Mouse (Mus musculus): ENCODE data around the gene Uchl4. TPM values are rescaled to one million over a fixed set of nuclear protein-coding genes. Genes with fewer than 3 reads are reported as not detected.
"Not testable (repeated sequence)": the region's sequence is repeated elsewhere in the genome, so short reads cannot be mapped to it uniquely, and the experiment has no call there.

Uchl4 gene
- polyA plus RNA-seq, 1 experiment from 2014 or later = 3.5 TPM

- Histone ChIP-seq H3K27ac (no peak overlapping the region), H3K9me3 (no peaks in the 10 kb centered on the region), H3K27me3 (no peaks in the 10 kb centered on the region), H3K9ac (no peak overlapping the region), H3K4me2 (no peak overlapping the region), H3K4me1 (no peaks in the 10 kb centered on the region), H3K4me3 (replicated peaks) (no peak overlapping the region), H3K36me3 (replicated peaks) (no peaks in the 10 kb centered on the region)
- no peak for ATAC-seq (ENCODE audit: low FRiP score)
- 88% methylated on average over 4 of the region's 4 CpGs for WGBS
Observed at GRCm38 (mm10) chr9:64261023-64261422, 26.0 kb downstream of the Uchl4 start.

GRCm38 (mm10) chr9:64264813-64265212 lies 29.8 kb downstream of the Uchl4 start:
- ATAC-seq (ENCODE audit: low FRiP score) = no peak
- H3K27ac ChIP-seq = no peak overlapping the region
- H3K36me3 ChIP-seq (replicated peaks) = no peaks in the 10 kb centered on the region
- no peaks in the 10 kb centered on the region for H3K27me3 ChIP-seq
- H3K9me3 ChIP-seq = no peaks in the 10 kb centered on the region
- no peaks in the 10 kb centered on the region for H3K4me1 ChIP-seq
- WGBS = 41% methylated on average over 1 of the region's 1 CpGs
- no peak overlapping the region for H3K4me3 ChIP-seq (replicated peaks)
- H3K9ac ChIP-seq = no peak overlapping the region
- no peak overlapping the region for H3K4me2 ChIP-seq

GRCm38 (mm10) chr9:64267231-64267630 lies 32.2 kb downstream of the Uchl4 start:
- WGBS = 97% methylated on average over 1 of the region's 1 CpGs
- H3K4me1 ChIP-seq = no peaks in the 10 kb centered on the region
- ATAC-seq (ENCODE audit: low FRiP score) = no peak

GRCm38 (mm10) chr9:64268196-64268595 lies 33.2 kb downstream of the Uchl4 start:
- no peaks in the 10 kb centered on the region for H3K9me3 ChIP-seq
- no peaks in the 10 kb centered on the region for H3K4me1 ChIP-seq
- no peak overlapping the region for H3K4me2 ChIP-seq
- no peak overlapping the region for H3K9ac ChIP-seq
- no peaks in the 10 kb centered on the region for H3K27me3 ChIP-seq
- H3K27ac ChIP-seq = no peak overlapping the region
- 94% methylated on average over 10 of the region's 10 CpGs for WGBS
- no peak for ATAC-seq (ENCODE audit: low FRiP score)
- no peaks in the 10 kb centered on the region for H3K36me3 ChIP-seq (replicated peaks)
- no peak overlapping the region for H3K4me3 ChIP-seq (replicated peaks)

More at GRCm38 (mm10) chr9:64267231-64267630, 32.2 kb downstream of the Uchl4 start:
- no peaks in the 10 kb centered on the region for H3K27me3 ChIP-seq
- H3K27ac ChIP-seq = no peak overlapping the region
- H3K4me2 ChIP-seq = no peak overlapping the region
- H3K36me3 ChIP-seq (replicated peaks) = no peaks in the 10 kb centered on the region
- H3K9me3 ChIP-seq = no peaks in the 10 kb centered on the region
- H3K4me3 ChIP-seq (replicated peaks) = no peak overlapping the region
- no peak overlapping the region for H3K9ac ChIP-seq

- not testable (repeated sequence) for H3K4me2 ChIP-seq; ATAC-seq (ENCODE audit: low FRiP score); H3K27ac ChIP-seq; H3K4me3 ChIP-seq (replicated peaks); H3K9me3 ChIP-seq; H3K27me3 ChIP-seq; H3K4me1 ChIP-seq; H3K9ac ChIP-seq; H3K36me3 ChIP-seq (replicated peaks)
- 93% methylated on average over 8 of the region's 8 CpGs for WGBS
Observed at GRCm38 (mm10) chr9:64268836-64269235, 33.8 kb downstream of the Uchl4 start.

GRCm38 (mm10) chr9:64271249-64271648 lies 36.2 kb downstream of the Uchl4 start:
- no peak overlapping the region for H3K4me2 ChIP-seq
- 73% methylated on average over 3 of the region's 3 CpGs for WGBS
- H3K36me3 ChIP-seq (replicated peaks) = no peaks in the 10 kb centered on the region
- H3K27me3 ChIP-seq = no peaks in the 10 kb centered on the region
- no peak for ATAC-seq (ENCODE audit: low FRiP score)
- no peaks in the 10 kb centered on the region for H3K4me1 ChIP-seq
- H3K9me3 ChIP-seq = no peaks in the 10 kb centered on the region
- no peak overlapping the region for H3K9ac ChIP-seq
- H3K27ac ChIP-seq = no peak overlapping the region
- H3K4me3 ChIP-seq (replicated peaks) = no peak overlapping the region

GRCm38 (mm10) chr9:64272611-64273010 lies 37.6 kb downstream of the Uchl4 start:
- no peak overlapping the region for H3K9ac ChIP-seq
- WGBS = 47% methylated on average over 7 of the region's 7 CpGs
- no peak for ATAC-seq (ENCODE audit: low FRiP score)
- no peaks in the 10 kb centered on the region for H3K27me3 ChIP-seq
- H3K27ac ChIP-seq = no peak overlapping the region
- no peaks in the 10 kb centered on the region for H3K4me1 ChIP-seq
- no peaks in the 10 kb centered on the region for H3K9me3 ChIP-seq
- no peak overlapping the region for H3K4me2 ChIP-seq
- H3K4me3 ChIP-seq (replicated peaks) = no peak overlapping the region
- no peaks in the 10 kb centered on the region for H3K36me3 ChIP-seq (replicated peaks)

GRCm38 (mm10) chr9:64273757-64274156 lies 38.8 kb downstream of the Uchl4 start:
- H3K9ac ChIP-seq = no peak overlapping the region
- no peak for ATAC-seq (ENCODE audit: low FRiP score)
- no peak overlapping the region for H3K4me3 ChIP-seq (replicated peaks)
- H3K27ac ChIP-seq = no peak overlapping the region
- 76% methylated on average over 4 of the region's 4 CpGs for WGBS
- no peaks in the 10 kb centered on the region for H3K36me3 ChIP-seq (replicated peaks)
- no peaks in the 10 kb centered on the region for H3K9me3 ChIP-seq
- no peaks in the 10 kb centered on the region for H3K4me1 ChIP-seq
- no peak overlapping the region for H3K4me2 ChIP-seq
- no peaks in the 10 kb centered on the region for H3K27me3 ChIP-seq

- ATAC-seq (ENCODE audit: low FRiP score) = no peak
- 75% methylated on average over 4 of the region's 4 CpGs for WGBS
- H3K4me2 ChIP-seq = no peak overlapping the region
- no peaks in the 10 kb centered on the region for H3K9me3 ChIP-seq
- H3K4me3 ChIP-seq (replicated peaks) = no peak overlapping the region
- H3K4me1 ChIP-seq = no peaks in the 10 kb centered on the region
- H3K36me3 ChIP-seq (replicated peaks) = no peaks in the 10 kb centered on the region
- H3K27ac ChIP-seq = no peak overlapping the region
- H3K9ac ChIP-seq = no peak overlapping the region
- H3K27me3 ChIP-seq = no peaks in the 10 kb centered on the region
Observed at GRCm38 (mm10) chr9:64274291-64274690, 39.3 kb downstream of the Uchl4 start.

GRCm38 (mm10) chr9:64274919-64275318 lies 39.9 kb downstream of the Uchl4 start:
- no peaks in the 10 kb centered on the region for H3K4me1 ChIP-seq
- no peak overlapping the region for H3K4me3 ChIP-seq (replicated peaks)
- no peak for ATAC-seq (ENCODE audit: low FRiP score)
- no peaks in the 10 kb centered on the region for H3K9me3 ChIP-seq
- no peaks in the 10 kb centered on the region for H3K36me3 ChIP-seq (replicated peaks)
- H3K27me3 ChIP-seq = no peaks in the 10 kb centered on the region
- H3K27ac ChIP-seq = no peak overlapping the region
- H3K4me2 ChIP-seq = no peak overlapping the region
- 85% methylated on average over 1 of the region's 1 CpGs for WGBS
- no peak overlapping the region for H3K9ac ChIP-seq

- Histone ChIP-seq H3K27me3 (no peaks in the 10 kb centered on the region), H3K36me3 (replicated peaks) (no peaks in the 10 kb centered on the region), H3K4me1 (peaks cover 9% of the 10 kb centered on the region), H3K4me2 (no peak overlapping the region), H3K27ac (no peak overlapping the region), H3K9ac (no peak overlapping the region), H3K4me3 (replicated peaks) (no peak overlapping the region), H3K9me3 (no peaks in the 10 kb centered on the region)
- ATAC-seq (ENCODE audit: low FRiP score) = no peak
- 64% methylated on average over 8 of the region's 8 CpGs for WGBS
Observed at GRCm38 (mm10) chr9:64277706-64278105, 42.7 kb downstream of the Uchl4 start.

GRCm38 (mm10) chr9:64278665-64279310 lies 43.8 kb downstream of the Uchl4 start:
- no peaks in the 10 kb centered on the region for H3K9me3 ChIP-seq
- H3K36me3 ChIP-seq (replicated peaks) = no peaks in the 10 kb centered on the region
- no peak for ATAC-seq (ENCODE audit: low FRiP score)
- 94% methylated on average over 6 of the region's 6 CpGs for WGBS
- H3K9ac ChIP-seq = no peak overlapping the region
- no peak overlapping the region for H3K4me3 ChIP-seq (replicated peaks)
- no peak overlapping the region for H3K27ac ChIP-seq
- H3K4me1 ChIP-seq = peaks cover 11% of the 10 kb centered on the region
- no peaks in the 10 kb centered on the region for H3K27me3 ChIP-seq
- no peak overlapping the region for H3K4me2 ChIP-seq

- Histone ChIP-seq H3K4me1 (peaks cover 11% of the 10 kb centered on the region), H3K9me3 (no peaks in the 10 kb centered on the region), H3K9ac (peak within 1 kb of the TSS; percentile 96), H3K4me3 (replicated peaks) (peak within 1 kb of the TSS; percentile 81), H3K4me2 (peak within 1 kb of the TSS; percentile 78), H3K36me3 (replicated peaks) (no peaks in the 10 kb centered on the region; the same call in 1 of the 2 replicates), H3K27ac (peak within 1 kb of the TSS; percentile 93), H3K27me3 (no peaks in the 10 kb centered on the region)
- 2% methylated on average over 46 of the region's 46 CpGs for WGBS
- ATAC-seq (ENCODE audit: low FRiP score) = peak; percentile 97
Observed at GRCm38 (mm10) chr9:64281105-64281780, 46.2 kb downstream of the Uchl4 start, which contains the start of gene Tipin. Tipin (plus strand) TSS chr9:64281581.

All from forebrain, embryonic 12.5 days (tissue).